Mouse (Mus musculus): Measurements from ENCODE around the gene Bik.

Gene Bik

GRCm38 (mm10) chr15:83512489-83513281, 14.0 kb upstream of the Bik start:
- DNase-seq (ENCODE audit: low spot score in 2 of 2): no peak

GRCm38 (mm10) chr15:83515018-83515417, 11.6 kb upstream of the Bik start:
- no peak for DNase-seq (ENCODE audit: low spot score in 2 of 2)

GRCm38 (mm10) chr15:83518215-83519048, 8.2 kb upstream of the Bik start:
- DNase-seq (ENCODE audit: low spot score in 2 of 2): peak in 1 of 2 experiments; percentile 37

- DNase-seq (ENCODE audit: low spot score in 2 of 2): no peak
Measured at GRCm38 (mm10) chr15:83520861-83521382, 5.7 kb upstream of the Bik start.

- DNase-seq (ENCODE audit: low spot score in 2 of 2): no peak
Measured at GRCm38 (mm10) chr15:83523196-83523595, 3.5 kb upstream of the Bik start.

GRCm38 (mm10) chr15:83523638-83524332, 2.9 kb upstream of the Bik start:
- DNase-seq (ENCODE audit: low spot score in 2 of 2): no peak

GRCm38 (mm10) chr15:83524333-83524729, 2.3 kb upstream of the Bik start:
- no peak for DNase-seq (ENCODE audit: low spot score in 2 of 2)

- DNase-seq (ENCODE audit: low spot score in 2 of 2): peak in 1 of 2 experiments; percentile 14
Measured at GRCm38 (mm10) chr15:83527092-83527437, 403 bp downstream of the Bik start.

GRCm38 (mm10) chr15:83527747-83528146, 1.1 kb downstream of the Bik start:
- DNase-seq (ENCODE audit: low spot score in 2 of 2): no peak

- no peak for DNase-seq (ENCODE audit: low spot score in 2 of 2)
Measured at GRCm38 (mm10) chr15:83528892-83529291, 2.2 kb downstream of the Bik start.

GRCm38 (mm10) chr15:83529765-83530164, 3.1 kb downstream of the Bik start:
- DNase-seq (ENCODE audit: low spot score in 2 of 2): no peak

- no peak for DNase-seq (ENCODE audit: low spot score in 2 of 2)
Measured at GRCm38 (mm10) chr15:83530233-83530632, 3.6 kb downstream of the Bik start.

- no peak for DNase-seq (ENCODE audit: low spot score in 2 of 2)
Measured at GRCm38 (mm10) chr15:83530688-83531087, 4.0 kb downstream of the Bik start.

- no peak for DNase-seq (ENCODE audit: low spot score in 2 of 2)
Measured at GRCm38 (mm10) chr15:83531961-83532469, 5.4 kb downstream of the Bik start.

- no peak for DNase-seq (ENCODE audit: low spot score in 2 of 2)
Measured at GRCm38 (mm10) chr15:83532606-83533005, 5.9 kb downstream of the Bik start.

GRCm38 (mm10) chr15:83534960-83535889, 8.6 kb downstream of the Bik start:
- no peak for DNase-seq (ENCODE audit: low spot score in 2 of 2)

- no peak for DNase-seq (ENCODE audit: low spot score in 2 of 2)
Measured at GRCm38 (mm10) chr15:83535890-83536231, 9.2 kb downstream of the Bik start.

GRCm38 (mm10) chr15:83538855-83539254, 12.2 kb downstream of the Bik start:
- DNase-seq (ENCODE audit: low spot score in 2 of 2): no peak

GRCm38 (mm10) chr15:83539905-83540304, 13.2 kb downstream of the Bik start:
- no peak for DNase-seq (ENCODE audit: low spot score in 2 of 2)

GRCm38 (mm10) chr15:83541647-83542287, 15.1 kb downstream of the Bik start:
- no peak for DNase-seq (ENCODE audit: low spot score in 2 of 2)

Data from spleen, postnatal 14 days (tissue).